ENCODE assay signal across 18 mouse cellular contexts in genomic region chr10:122862386-122863023, GRCm38 (mm10).
DNase-seq lines count a peak whose midpoint lies in the region; ATAC-seq and TF ChIP-seq lines count a peak whose summit lies in the region.
"Had no signal": no experiment of that assay in that cellular context is flagged by ENCODE, and none has a peak within 500 bp of the region (broad histone marks: within the 10 kb centered on the region; RNA-seq: fewer than 3 reads in every experiment).

No protein-coding gene starts in this region.

- no peak overlapping the region for H3K27ac ChIP-seq in forebrain, postnatal 0 days (ENCODE audit: low read depth, low read length)
- peak overlapping the region; percentile 42; the same call in 1 of the 2 replicates for H3K27ac ChIP-seq in neural tube, embryonic 12.5 days
- H3K27ac ChIP-seq: heart, embryonic 15.5 days; intestine, embryonic 15.5 days; limb, embryonic 15.5 days; lung, embryonic 15.5 days had no signal

- H3K4me3 ChIP-seq in forebrain, postnatal 0 days (ENCODE audit: low read depth, low read length): no peak overlapping the region
- no peak overlapping the region for H3K4me3 ChIP-seq in neural tube, embryonic 12.5 days
- H3K4me3 ChIP-seq: heart, embryonic 15.5 days; intestine, embryonic 15.5 days; limb, embryonic 15.5 days; lung, embryonic 15.5 days had no signal

- H3K9me3 ChIP-seq in forebrain, postnatal 0 days (ENCODE audit: low read length): no peaks in the 10 kb centered on the region
- no peaks in the 10 kb centered on the region for H3K9me3 ChIP-seq in neural tube, embryonic 12.5 days
- H3K9me3 ChIP-seq: heart, embryonic 15.5 days; intestine, embryonic 15.5 days; limb, embryonic 15.5 days; lung, embryonic 15.5 days had no signal

- H3K4me1 ChIP-seq in forebrain, postnatal 0 days (ENCODE audit: insufficient read depth): no peaks in the 10 kb centered on the region
- H3K4me1 ChIP-seq in neural tube, embryonic 12.5 days: peaks cover 10% of the 10 kb centered on the region

- no peak overlapping the region for H3K4me2 ChIP-seq in forebrain, postnatal 0 days (ENCODE audit: low read depth)
- no peak overlapping the region for H3K4me2 ChIP-seq in neural tube, embryonic 12.5 days (replicated peaks)
- H3K4me2 ChIP-seq: heart, embryonic 15.5 days; intestine, embryonic 15.5 days; limb, embryonic 15.5 days; lung, embryonic 15.5 days had no signal

- no peak for TF ChIP-seq CTCF in forebrain, postnatal 0 days (IDR thresholded peaks at IDR 0.05; ENCODE audit: low read depth)

- H3K9ac ChIP-seq in forebrain, postnatal 0 days: no peak overlapping the region
- H3K9ac ChIP-seq in neural tube, embryonic 12.5 days: no peak overlapping the region
- H3K9ac ChIP-seq: heart, embryonic 15.5 days; intestine, embryonic 15.5 days; limb, embryonic 15.5 days; lung, embryonic 15.5 days had no signal

- ATAC-seq in forebrain, postnatal 0 days: peak; percentile 27; the same call in 1 of the 2 replicates
- ATAC-seq in neural tube, embryonic 12.5 days (ENCODE audit: low FRiP score, low read depth): peak; percentile 59; the same call in 1 of the 2 replicates
- ATAC-seq in cerebellum, adult (ENCODE audit: insufficient number of reproducible peaks, low FRiP score, low TSS enrichment): no peak
- ATAC-seq: activated CD4-positive, CD25-positive, alpha-beta regulatory T cell, adult 4 months; intestine, embryonic 15.5 days had no signal

- 67% methylated on average over 17 of the region's 17 CpGs for WGBS in forebrain, postnatal 0 days
- 60% methylated on average over 17 of the region's 17 CpGs for WGBS in neural tube, embryonic 12.5 days

- DNase-seq in adrenal gland, postnatal 10 days: peak; percentile 44
- no peak for DNase-seq in adrenal gland, adult 18-20 months (ENCODE audit: low spot score in 2 of 2)
- DNase-seq in adrenal gland, postnatal 25 days: peak; percentile 21
- no peak for DNase-seq in forebrain, postnatal 0 days
- DNase-seq in embryo, embryonic 9.5 days (ENCODE audit: extremely low spot score): no peak
- DNase-seq in thymus, postnatal 10 days (ENCODE audit: low spot score in 2 of 2): no peak
- DNase-seq: cerebellum, adult 11 months; gastrocnemius, postnatal 14 days; layer of hippocampus, postnatal 36 days; right cerebral cortex, postnatal 4 days had no signal

- H3K27me3 ChIP-seq in forebrain, postnatal 0 days (ENCODE audit: insufficient read depth, low read length): no peaks in the 10 kb centered on the region
- no peaks in the 10 kb centered on the region for H3K27me3 ChIP-seq in neural tube, embryonic 12.5 days (replicated peaks)
- H3K27me3 ChIP-seq: heart, embryonic 15.5 days; intestine, embryonic 15.5 days; limb, embryonic 15.5 days; lung, embryonic 15.5 days had no signal

- no peaks in the 10 kb centered on the region for H3K36me3 ChIP-seq in forebrain, postnatal 0 days (ENCODE audit: insufficient read depth)
- no peaks in the 10 kb centered on the region for H3K36me3 ChIP-seq in neural tube, embryonic 12.5 days
- H3K36me3 ChIP-seq: G1E; heart, embryonic 15.5 days; intestine, embryonic 15.5 days; limb, embryonic 15.5 days; lung, embryonic 15.5 days had no signal

Comparison
In these comparisons a context has a peak if more than half of its experiments do, and no peak if none do; other contexts are left out.
1. DNase-seq: peak in adrenal gland, postnatal 10 days (single experiment) and adrenal gland, postnatal 25 days (single experiment); none in adrenal gland, adult 18-20 months (0 of 2), forebrain, postnatal 0 days (single experiment), embryo, embryonic 9.5 days (single experiment) and thymus, postnatal 10 days (0 of 2).